Mouse (Mus musculus) spleen, adult 2 months (tissue): ENCODE data around the gene Sphk2. TPM values are rescaled to one million over a fixed set of nuclear protein-coding genes. Genes with fewer than 3 reads are reported as not detected.

Experiments used
- DNase-seq, 2 experiments: peaks; one replicate each; pipeline versions ENCODE4 v3.0.0 to v3.0.0-alpha.2; 2012 to 2021; ENCODE audit warnings: low spot score in 2 of 2, low read depth in 1 of 2
- H3K27ac ChIP-seq: fragments of 200-500 bp; 2 replicates; pipeline ENCODE4 v1.5.1; 2012; ENCODE audit warnings: low read length, inconsistent platforms; ENCODE audit not compliant: insufficient read depth
- H3K27me3 ChIP-seq: fragments of 200-500 bp; 2 replicates; pipeline ENCODE4 v1.6.1; 2012; ENCODE audit warnings: mild to moderate bottlenecking, moderate library complexity, low read length, inconsistent platforms; ENCODE audit not compliant: control insufficient read depth, insufficient read depth
- H3K36me3 ChIP-seq: fragments of 200-500 bp; 2 replicates; pipeline ENCODE4 v1.6.1; 2012; ENCODE audit warnings: mild to moderate bottlenecking, low read length, inconsistent platforms; ENCODE audit not compliant: control insufficient read depth, insufficient read depth
- H3K4me1 ChIP-seq: fragments of 200-500 bp; 2 replicates; pipeline ENCODE4 v1.6.1; 2011; ENCODE audit warnings: inconsistent platforms; ENCODE audit not compliant: control insufficient read depth, insufficient read depth, insufficient read length
- H3K4me3 ChIP-seq: fragments of 200-500 bp; 2 replicates; pipeline ENCODE4 v1.5.1; 2011; ENCODE audit warnings: mild to moderate bottlenecking, inconsistent platforms; ENCODE audit not compliant: insufficient read depth, insufficient read length; ENCODE audit errors: extremely low read depth
- CTCF ChIP-seq: fragments of 200-500 bp; IDR thresholded peaks from 2 replicates; pipeline ENCODE4 v1.5.1; 2011; ENCODE audit warnings: mild to moderate bottlenecking, inconsistent platforms; ENCODE audit not compliant: insufficient read depth, insufficient read length, insufficient replicate concordance; ENCODE audit errors: extremely low read depth
- POLR2A ChIP-seq: fragments of 200-500 bp; IDR thresholded peaks from 2 replicates; pipeline ENCODE4 v1.6.1; 2011; ENCODE audit warnings: low read depth, low read length, inconsistent platforms
- WGBS: fragments of 180-500 bp; shearing (Covaris S2); methylation state at CpG from one replicate; pipeline ENCODE4 v1.1.7; 2018; 5-methylcytosine and 5-hydroxymethylcytosine counted together
- polyA plus RNA-seq: library from polyadenylated mRNA; depleted of rRNA; stranded (reverse); fragments of >200 nt; gene quantifications from 2 replicates; pipeline ENCODE4 v1.2.3, GENCODE M21; 2012; rRNA removed

Sphk2 gene
- 41.0 and 56.3 TPM in 2 replicates for polyA plus RNA-seq

DNA sequence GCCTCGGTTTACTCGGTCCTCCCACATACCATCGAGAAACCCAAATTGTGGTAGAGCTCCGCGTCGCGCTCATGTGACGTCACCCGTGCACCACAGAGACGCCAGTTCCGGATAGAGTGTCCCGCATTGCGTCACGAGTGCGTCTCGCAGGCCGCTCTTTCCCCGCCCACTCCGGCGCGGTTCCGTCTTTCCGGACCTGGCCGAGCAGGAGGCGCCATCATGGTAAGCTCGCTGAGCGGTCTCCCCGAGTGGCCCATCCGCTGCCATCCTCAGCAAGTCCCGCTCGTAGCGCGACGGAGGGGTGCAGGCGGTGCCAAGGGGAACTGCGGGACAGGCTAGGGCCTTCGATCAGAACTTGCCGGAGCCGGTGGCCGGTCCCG lies at the start of gene Sphk2:
TSS of gene Sphk2 (minus strand) at position 85 of the 380 bp plus-strand sequence.
- Histone ChIP-seq H3K27me3 (no peaks in the 10 kb centered on the region), H3K4me1 (peaks cover 5% of the 10 kb centered on the region; the same call in 1 of the 2 replicates), H3K4me3 (peak within 1 kb of the TSS; percentile 90), H3K36me3 (peaks cover 24% of the 10 kb centered on the region), H3K27ac (peak within 1 kb of the TSS; percentile 93)
- TF ChIP-seq CTCF (no peak), POLR2A (peak; percentile 97)
- DNase-seq: peak; percentile 94 to 97
- WGBS: under 1% methylated on average over 41 of the region's 41 CpGs

- Histone ChIP-seq H3K4me3 (no peak overlapping the region), H3K27ac (no peak overlapping the region), H3K27me3 (no peaks in the 10 kb centered on the region), H3K36me3 (no peaks in the 10 kb centered on the region), H3K4me1 (no peaks in the 10 kb centered on the region)
- TF ChIP-seq CTCF: no peak
- TF ChIP-seq POLR2A: no peak
- no peak for DNase-seq
- 96% methylated on average over 6 of the region's 6 CpGs for WGBS
Observed at GRCm38 (mm10) chr7:45767500-45767899, 49.7 kb upstream of the Sphk2 start.

GRCm38 (mm10) chr7:45766764-45767163 lies 49.0 kb upstream of the Sphk2 start:
- no peak for TF ChIP-seq POLR2A
- TF ChIP-seq CTCF: no peak
- no peaks in the 10 kb centered on the region for H3K27me3 ChIP-seq
- no peak overlapping the region for H3K27ac ChIP-seq
- WGBS: 83% methylated on average over 8 of the region's 8 CpGs
- H3K36me3 ChIP-seq: no peaks in the 10 kb centered on the region
- DNase-seq: no peak
- H3K4me1 ChIP-seq: no peaks in the 10 kb centered on the region
- no peak overlapping the region for H3K4me3 ChIP-seq

DNA sequence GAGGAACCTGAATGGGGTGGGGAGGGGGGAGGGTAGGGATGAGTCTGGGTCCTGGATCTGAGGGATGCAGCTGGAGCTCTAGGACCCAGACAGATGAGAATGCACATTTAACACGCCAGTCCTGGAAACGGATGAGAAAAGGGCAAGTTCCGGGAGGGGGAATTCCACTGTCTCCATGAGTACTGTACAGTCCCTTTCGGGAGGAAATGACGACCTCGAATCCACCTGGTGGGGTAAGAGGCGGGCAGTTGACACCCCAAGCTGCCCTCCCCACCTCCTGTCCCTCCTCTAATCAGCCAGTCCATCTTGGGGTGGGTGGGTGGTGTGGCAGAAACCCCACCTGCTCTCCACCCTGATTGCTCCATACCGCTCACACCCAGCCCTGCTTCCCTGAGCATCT lies 48.2 kb upstream of the Sphk2 start:
- Histone ChIP-seq H3K4me3 (no peak overlapping the region), H3K27me3 (no peaks in the 10 kb centered on the region), H3K4me1 (no peaks in the 10 kb centered on the region), H3K36me3 (no peaks in the 10 kb centered on the region), H3K27ac (no peak overlapping the region)
- no peak for TF ChIP-seq POLR2A
- TF ChIP-seq CTCF: no peak
- 58% methylated on average over 8 of the region's 8 CpGs for whole genome bisulfite sequencing
- no peak for DNase-seq

- 55% methylated on average over 5 of the region's 5 CpGs for WGBS
- no peaks in the 10 kb centered on the region for H3K36me3 ChIP-seq
- H3K27me3 ChIP-seq: peaks cover 9% of the 10 kb centered on the region; the same call in 1 of the 2 replicates
- TF ChIP-seq CTCF (no peak), POLR2A (no peak)
- no peak overlapping the region for H3K4me3 ChIP-seq
- DNase-seq: no peak
- H3K27ac ChIP-seq: no peak overlapping the region
- no peaks in the 10 kb centered on the region; the same call in 1 of the 2 replicates for H3K4me1 ChIP-seq
Observed at GRCm38 (mm10) chr7:45760151-45760550, 42.3 kb upstream of the Sphk2 start.

GRCm38 (mm10) chr7:45759400-45759799 lies 41.6 kb upstream of the Sphk2 start:
- no peak for DNase-seq
- TF ChIP-seq POLR2A (no peak), CTCF (no peak)
- no peak overlapping the region for H3K4me3 ChIP-seq

DNA sequence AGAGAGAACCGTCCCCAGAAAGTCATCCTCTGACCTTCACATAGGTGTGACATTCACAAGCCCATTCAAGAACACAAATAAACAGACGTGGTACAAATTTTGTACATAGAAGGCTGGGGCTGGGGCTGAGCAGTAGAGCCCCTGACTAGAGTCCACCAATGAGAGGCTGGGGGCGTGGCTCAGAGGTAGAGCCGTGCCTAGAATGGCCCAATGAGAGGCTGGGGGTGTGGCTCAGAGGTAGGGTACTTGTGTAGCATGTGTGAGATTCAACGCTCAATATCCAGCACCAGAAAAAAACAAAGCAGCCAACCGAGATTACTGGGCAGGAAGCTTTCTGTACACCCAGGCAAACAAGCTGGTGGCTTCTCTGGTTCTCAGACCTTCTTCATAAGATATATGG lies 37.9 kb upstream of the Sphk2 start:
- no peaks in the 10 kb centered on the region; the same call in 1 of the 2 replicates for H3K4me1 ChIP-seq
- no peak for DNase-seq
- 82% methylated on average over 6 of the region's 6 CpGs for WGBS
- TF ChIP-seq CTCF: no peak
- no peak for TF ChIP-seq POLR2A
- no peaks in the 10 kb centered on the region for H3K36me3 ChIP-seq
- no peak overlapping the region for H3K27ac ChIP-seq
- peaks cover 9% of the 10 kb centered on the region; the same call in 1 of the 2 replicates for H3K27me3 ChIP-seq
- no peak overlapping the region for H3K4me3 ChIP-seq

More at GRCm38 (mm10) chr7:45759400-45759799, 41.6 kb upstream of the Sphk2 start:
- Histone ChIP-seq H3K36me3 (no peaks in the 10 kb centered on the region), H3K27ac (no peak overlapping the region), H3K4me1 (no peaks in the 10 kb centered on the region; the same call in 1 of the 2 replicates), H3K27me3 (peaks cover 9% of the 10 kb centered on the region; the same call in 1 of the 2 replicates)
- WGBS: 19% methylated on average over 27 of the region's 27 CpGs

DNA sequence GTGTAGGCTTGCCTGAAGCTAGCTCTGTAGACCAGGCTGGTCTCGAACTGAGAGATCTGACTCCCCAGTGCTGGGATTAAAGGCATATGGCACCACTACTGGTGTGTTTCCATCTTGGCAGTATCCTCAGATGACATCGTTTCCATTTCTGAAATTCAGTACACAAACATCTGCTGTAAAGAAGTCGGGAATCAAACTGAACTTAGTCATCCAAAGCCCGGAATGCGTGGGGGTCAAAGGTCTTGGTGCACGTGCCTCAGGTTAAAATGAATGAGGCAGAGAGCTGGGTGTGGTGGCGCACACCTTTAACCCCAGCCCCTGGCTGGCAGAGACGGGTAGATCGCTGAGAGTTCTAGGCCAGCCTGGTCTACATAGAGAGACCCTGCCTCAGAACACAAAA lies 32.4 kb upstream of the Sphk2 start:
- DNase-seq: no peak
- TF ChIP-seq POLR2A (no peak), CTCF (no peak)
- Histone ChIP-seq H3K27me3 (no peaks in the 10 kb centered on the region), H3K4me3 (no peak overlapping the region), H3K4me1 (no peaks in the 10 kb centered on the region), H3K36me3 (no peaks in the 10 kb centered on the region), H3K27ac (no peak overlapping the region)
- WGBS: 91% methylated on average over 9 of the region's 9 CpGs
